Mouse (Mus musculus): ENCODE measurements around the gene Hikeshi. TPM values are rescaled to one million over a fixed set of nuclear protein-coding genes. Genes with fewer than 3 reads are reported as not detected.
A peak's percentile ranks its signal among the peaks of the same experiment; 100 is the strongest.

Hikeshi gene
- polyA plus RNA-seq (2017; shearing (Covaris generic)) = 100 to 1,000 TPM in 1 of 3 experiments, 10 to 100 TPM in 2; 67.1 to 106 (median 76.4) TPM

GRCm38 (mm10) chr7:89940571-89941463 lies at the start of gene Hikeshi:
Hikeshi (minus strand) TSS chr7:89941204.
- ATAC-seq = peak; percentile 99

- ATAC-seq = no peak
Observed at GRCm38 (mm10) chr7:89984421-89984820, 43.4 kb upstream of the Hikeshi start.

GRCm38 (mm10) chr7:89983441-89983840 lies 42.4 kb upstream of the Hikeshi start:
- ATAC-seq = no peak

GRCm38 (mm10) chr7:89981557-89981956 lies 40.6 kb upstream of the Hikeshi start:
- no peak for ATAC-seq

GRCm38 (mm10) chr7:89980485-89981422 lies 39.8 kb upstream of the Hikeshi start, which contains the start of gene Eed:
Eed (minus strand) TSS chr7:89980983.
- ATAC-seq = peak; percentile 81

- peak; percentile 25 for ATAC-seq
Observed at GRCm38 (mm10) chr7:89980133-89980484, 39.1 kb upstream of the Hikeshi start.

- no peak for ATAC-seq
Observed at GRCm38 (mm10) chr7:89979432-89980130, 38.6 kb upstream of the Hikeshi start.

GRCm38 (mm10) chr7:89976796-89977195 lies 35.8 kb upstream of the Hikeshi start:
- ATAC-seq = no peak

- no peak for ATAC-seq
Observed at GRCm38 (mm10) chr7:89975571-89975970, 34.6 kb upstream of the Hikeshi start.

- ATAC-seq = no peak
Observed at GRCm38 (mm10) chr7:89967235-89967634, 26.2 kb upstream of the Hikeshi start.

- ATAC-seq = no peak
Observed at GRCm38 (mm10) chr7:89966771-89967170, 25.8 kb upstream of the Hikeshi start.

GRCm38 (mm10) chr7:89963135-89963534 lies 22.1 kb upstream of the Hikeshi start:
- ATAC-seq = no peak

- ATAC-seq = no peak
Observed at GRCm38 (mm10) chr7:89957300-89957699, 16.3 kb upstream of the Hikeshi start.

GRCm38 (mm10) chr7:89954261-89954660 lies 13.3 kb upstream of the Hikeshi start:
- no peak for ATAC-seq

GRCm38 (mm10) chr7:89949403-89949802 lies 8.4 kb upstream of the Hikeshi start:
- ATAC-seq = no peak

- ATAC-seq = no peak
Observed at GRCm38 (mm10) chr7:89948026-89948425, 7.0 kb upstream of the Hikeshi start.

GRCm38 (mm10) chr7:89939497-89940353 lies 1.3 kb downstream of the Hikeshi start:
- ATAC-seq = no peak

GRCm38 (mm10) chr7:89923441-89924180 lies 17.4 kb downstream of the Hikeshi start:
- no peak for ATAC-seq

GRCm38 (mm10) chr7:89917776-89918175 lies 23.2 kb downstream of the Hikeshi start:
- no peak for ATAC-seq

GRCm38 (mm10) chr7:89916711-89917110 lies 24.3 kb downstream of the Hikeshi start:
- ATAC-seq = no peak
